Mouse (Mus musculus): Measurements from ENCODE around the gene Sbsn. TPM values are rescaled to one million over a fixed set of nuclear protein-coding genes. Genes with fewer than 3 reads are reported as not detected.
A peak's percentile ranks its signal among the peaks of the same experiment; 100 is the strongest.
"Not testable (repeated sequence)": the region's sequence is repeated elsewhere in the genome, so short reads cannot be mapped to it uniquely, and the experiment has no call there.

Gene Sbsn
- polyA plus RNA-seq, 1 experiment from 2014 or later: 1.0 TPM

DNA sequence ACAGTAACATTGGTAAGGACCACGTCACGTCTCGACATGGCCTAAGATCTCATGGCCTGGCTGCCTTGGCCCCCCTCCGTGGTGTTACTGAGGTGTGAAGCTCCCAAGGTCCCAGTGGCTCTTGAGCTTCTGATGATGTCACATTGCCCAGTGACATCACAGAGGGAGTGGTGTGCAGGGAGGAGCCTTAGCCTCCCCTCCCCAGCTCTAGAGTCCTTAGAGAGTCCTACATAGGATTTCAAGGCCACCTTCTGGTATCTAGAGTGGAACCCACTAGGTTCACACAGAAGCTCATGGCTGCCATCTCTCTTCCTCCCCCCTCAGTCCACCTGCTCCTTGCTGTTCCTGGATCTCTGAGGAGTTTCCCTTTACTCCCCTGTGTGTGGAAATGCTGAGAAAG lies 7.7 kb upstream of the Sbsn start, which contains the start of gene Gapdhs:
Gapdhs (minus strand) TSS at position 65 of the 400 bp plus-strand sequence.
- H3K36me3 ChIP-seq (replicated peaks; ENCODE audit: control insufficient read depth, insufficient read depth, low read depth, low read length); H3K9me3 ChIP-seq (replicated peaks; ENCODE audit: control insufficient read depth, low read length); ATAC-seq (replicated peaks; ENCODE audit: insufficient number of reproducible peaks, low FRiP score, low TSS enrichment, low read depth); DNase-seq (ENCODE audit: low spot score); H3K27me3 ChIP-seq (ENCODE audit: control insufficient read depth, insufficient read depth, low read length); H3K27ac ChIP-seq (replicated peaks; ENCODE audit: low read depth, low read length); H3K4me2 ChIP-seq (ENCODE audit: low read depth, low read length); H3K4me3 ChIP-seq (ENCODE audit: low read depth, low read length); H3K9ac ChIP-seq (replicated peaks; ENCODE audit: low read length); H3K4me1 ChIP-seq (ENCODE audit: control insufficient read depth, insufficient read depth, low read length): not testable (repeated sequence)
- WGBS: 80% methylated on average over 1 of the region's 4 CpGs

- Histone ChIP-seq H3K9me3 (replicated peaks; ENCODE audit: control insufficient read depth, low read length) (no peaks in the 10 kb centered on the region), H3K4me2 (ENCODE audit: low read depth, low read length) (no peak overlapping the region), H3K4me1 (ENCODE audit: control insufficient read depth, insufficient read depth, low read length) (no peaks in the 10 kb centered on the region), H3K27me3 (ENCODE audit: control insufficient read depth, insufficient read depth, low read length) (no peaks in the 10 kb centered on the region), H3K4me3 (ENCODE audit: low read depth, low read length) (no peak overlapping the region), H3K36me3 (replicated peaks; ENCODE audit: control insufficient read depth, insufficient read depth, low read depth, low read length) (no peaks in the 10 kb centered on the region), H3K27ac (replicated peaks; ENCODE audit: low read depth, low read length) (no peak overlapping the region), H3K9ac (replicated peaks; ENCODE audit: low read length) (no peak overlapping the region)
- DNase-seq (ENCODE audit: low spot score) (no peak), ATAC-seq (replicated peaks; ENCODE audit: insufficient number of reproducible peaks, low FRiP score, low TSS enrichment, low read depth) (no peak)
- WGBS: 63% methylated on average over 4 of the region's 4 CpGs
Measured at GRCm38 (mm10) chr7:30744022-30744598, 7.2 kb upstream of the Sbsn start.

- no peaks in the 10 kb centered on the region for H3K27me3 ChIP-seq (ENCODE audit: control insufficient read depth, insufficient read depth, low read length)
- ATAC-seq (replicated peaks; ENCODE audit: insufficient number of reproducible peaks, low FRiP score, low TSS enrichment, low read depth) (no peak), DNase-seq (ENCODE audit: low spot score) (no peak)
- H3K27ac ChIP-seq (replicated peaks; ENCODE audit: low read depth, low read length): no peak overlapping the region
- no peak overlapping the region for H3K9ac ChIP-seq (replicated peaks; ENCODE audit: low read length)
- H3K4me2 ChIP-seq (ENCODE audit: low read depth, low read length): no peak overlapping the region
- no peaks in the 10 kb centered on the region for H3K36me3 ChIP-seq (replicated peaks; ENCODE audit: control insufficient read depth, insufficient read depth, low read depth, low read length)
- no peak overlapping the region for H3K4me3 ChIP-seq (ENCODE audit: low read depth, low read length)
- no peaks in the 10 kb centered on the region for H3K4me1 ChIP-seq (ENCODE audit: control insufficient read depth, insufficient read depth, low read length)
- H3K9me3 ChIP-seq (replicated peaks; ENCODE audit: control insufficient read depth, low read length): no peaks in the 10 kb centered on the region
- 84% methylated on average over 7 of the region's 7 CpGs for WGBS
Measured at GRCm38 (mm10) chr7:30747525-30748204, 3.6 kb upstream of the Sbsn start.

DNA sequence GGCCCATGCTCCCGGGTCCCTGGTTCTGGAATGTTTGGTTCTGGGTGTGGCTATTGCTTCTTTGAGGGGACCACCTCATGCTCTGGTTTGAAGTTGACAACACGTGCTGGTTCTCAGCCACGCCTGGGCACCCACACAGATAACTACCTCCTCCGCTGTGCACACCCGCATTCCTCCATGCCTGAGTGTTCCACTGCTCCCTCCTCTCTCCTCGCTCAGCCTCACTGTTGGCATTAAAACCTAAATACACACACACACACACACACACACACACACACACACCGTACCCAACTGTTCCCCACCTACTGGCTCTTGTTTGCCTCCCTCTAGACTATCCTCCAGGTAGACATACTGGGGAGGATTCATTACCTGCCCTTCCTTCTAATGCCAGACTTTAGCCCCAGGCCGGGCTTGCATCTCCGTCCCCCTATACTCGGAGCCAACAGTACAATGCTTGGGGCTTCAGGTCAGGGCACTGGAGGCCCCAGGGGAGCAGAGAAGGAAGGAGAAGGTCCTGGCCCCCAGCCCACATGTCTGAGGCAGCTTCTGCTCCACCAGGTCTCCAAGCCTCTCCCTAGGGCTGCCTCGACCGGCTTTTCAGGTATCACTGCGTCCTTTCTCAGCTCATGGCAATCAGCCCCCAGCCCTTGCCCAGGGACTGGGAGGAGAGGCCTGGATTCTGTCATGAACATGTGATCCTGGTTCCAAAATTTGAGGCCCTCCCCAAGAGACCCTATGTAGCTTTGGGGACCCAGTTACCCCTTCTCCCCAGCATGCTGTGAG lies 1.3 kb upstream of the Sbsn start:
- H3K9me3 ChIP-seq (replicated peaks; ENCODE audit: control insufficient read depth, low read length): no peaks in the 10 kb centered on the region
- H3K4me3 ChIP-seq (ENCODE audit: low read depth, low read length): no peak overlapping the region
- ATAC-seq (replicated peaks; ENCODE audit: insufficient number of reproducible peaks, low FRiP score, low TSS enrichment, low read depth) (no peak), DNase-seq (ENCODE audit: low spot score) (no peak)
- H3K27me3 ChIP-seq (ENCODE audit: control insufficient read depth, insufficient read depth, low read length): no peaks in the 10 kb centered on the region
- no peak overlapping the region for H3K27ac ChIP-seq (replicated peaks; ENCODE audit: low read depth, low read length)
- no peak overlapping the region for H3K9ac ChIP-seq (replicated peaks; ENCODE audit: low read length)
- H3K4me2 ChIP-seq (ENCODE audit: low read depth, low read length): no peak overlapping the region
- H3K36me3 ChIP-seq (replicated peaks; ENCODE audit: control insufficient read depth, insufficient read depth, low read depth, low read length): no peaks in the 10 kb centered on the region
- no peaks in the 10 kb centered on the region for H3K4me1 ChIP-seq (ENCODE audit: control insufficient read depth, insufficient read depth, low read length)
- 87% methylated on average over 13 of the region's 13 CpGs for WGBS

GRCm38 (mm10) chr7:30757001-30757400 lies 5.7 kb downstream of the Sbsn start:
- Histone ChIP-seq H3K4me1 (ENCODE audit: control insufficient read depth, insufficient read depth, low read length) (no peaks in the 10 kb centered on the region), H3K9me3 (replicated peaks; ENCODE audit: control insufficient read depth, low read length) (no peaks in the 10 kb centered on the region), H3K36me3 (replicated peaks; ENCODE audit: control insufficient read depth, insufficient read depth, low read depth, low read length) (no peaks in the 10 kb centered on the region), H3K9ac (replicated peaks; ENCODE audit: low read length) (no peak overlapping the region), H3K27me3 (ENCODE audit: control insufficient read depth, insufficient read depth, low read length) (no peaks in the 10 kb centered on the region), H3K27ac (replicated peaks; ENCODE audit: low read depth, low read length) (no peak overlapping the region), H3K4me3 (ENCODE audit: low read depth, low read length) (no peak overlapping the region), H3K4me2 (ENCODE audit: low read depth, low read length) (no peak overlapping the region)
- WGBS: 65% methylated on average over 3 of the region's 3 CpGs
- ATAC-seq (replicated peaks; ENCODE audit: insufficient number of reproducible peaks, low FRiP score, low TSS enrichment, low read depth) (no peak), DNase-seq (ENCODE audit: low spot score) (no peak)

DNA sequence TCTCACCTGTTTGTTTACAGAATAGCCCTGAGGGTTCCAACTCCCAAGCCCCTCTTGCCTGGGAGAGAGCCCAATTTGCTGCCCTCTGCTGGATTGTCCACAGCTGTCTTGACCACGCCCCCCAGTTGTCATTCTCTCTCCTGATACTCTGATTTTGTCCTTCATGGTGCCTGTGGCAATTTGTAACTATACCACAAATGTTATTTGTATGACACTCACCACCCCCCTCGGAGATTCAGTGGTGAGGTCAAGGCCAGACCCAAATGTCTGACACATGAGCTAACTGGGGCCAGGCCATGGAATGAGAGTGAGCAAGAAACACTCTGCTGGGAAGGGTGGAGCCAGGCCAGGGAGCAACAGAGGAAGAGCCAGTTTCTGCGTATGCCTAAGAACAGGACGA lies 7.6 kb downstream of the Sbsn start:
- Histone ChIP-seq H3K27me3 (ENCODE audit: control insufficient read depth, insufficient read depth, low read length) (no peaks in the 10 kb centered on the region), H3K4me1 (ENCODE audit: control insufficient read depth, insufficient read depth, low read length) (no peaks in the 10 kb centered on the region), H3K9me3 (replicated peaks; ENCODE audit: control insufficient read depth, low read length) (no peaks in the 10 kb centered on the region), H3K36me3 (replicated peaks; ENCODE audit: control insufficient read depth, insufficient read depth, low read depth, low read length) (no peaks in the 10 kb centered on the region), H3K9ac (replicated peaks; ENCODE audit: low read length) (no peak overlapping the region), H3K4me2 (ENCODE audit: low read depth, low read length) (no peak overlapping the region), H3K4me3 (ENCODE audit: low read depth, low read length) (no peak overlapping the region), H3K27ac (replicated peaks; ENCODE audit: low read depth, low read length) (no peak overlapping the region)
- WGBS: 33% methylated on average over 4 of the region's 4 CpGs
- ATAC-seq (replicated peaks; ENCODE audit: insufficient number of reproducible peaks, low FRiP score, low TSS enrichment, low read depth): no peak
- DNase-seq (ENCODE audit: low spot score): peak; percentile 44

- WGBS: 78% methylated on average over 4 of the region's 4 CpGs
- H3K9ac ChIP-seq (replicated peaks; ENCODE audit: low read length): no peak overlapping the region
- no peak overlapping the region for H3K4me3 ChIP-seq (ENCODE audit: low read depth, low read length)
- H3K4me2 ChIP-seq (ENCODE audit: low read depth, low read length): no peak overlapping the region
- H3K27me3 ChIP-seq (ENCODE audit: control insufficient read depth, insufficient read depth, low read length): no peaks in the 10 kb centered on the region
- H3K9me3 ChIP-seq (replicated peaks; ENCODE audit: control insufficient read depth, low read length): no peaks in the 10 kb centered on the region
- H3K4me1 ChIP-seq (ENCODE audit: control insufficient read depth, insufficient read depth, low read length): no peaks in the 10 kb centered on the region
- ATAC-seq (replicated peaks; ENCODE audit: insufficient number of reproducible peaks, low FRiP score, low TSS enrichment, low read depth): no peak
- no peak for DNase-seq (ENCODE audit: low spot score)
- H3K27ac ChIP-seq (replicated peaks; ENCODE audit: low read depth, low read length): no peak overlapping the region
- no peaks in the 10 kb centered on the region for H3K36me3 ChIP-seq (replicated peaks; ENCODE audit: control insufficient read depth, insufficient read depth, low read depth, low read length)
Measured at GRCm38 (mm10) chr7:30761769-30762352, 10.6 kb downstream of the Sbsn start.

GRCm38 (mm10) chr7:30763456-30763855 lies 12.2 kb downstream of the Sbsn start, which contains the start of gene Dmkn:
Gene Dmkn (plus strand): TSS chr7:30763756.
- H3K4me2 ChIP-seq (ENCODE audit: low read depth, low read length): no peak within 1 kb of the TSS
- no peak within 1 kb of the TSS for H3K27ac ChIP-seq (replicated peaks; ENCODE audit: low read depth, low read length)
- no peaks in the 10 kb centered on the region for H3K27me3 ChIP-seq (ENCODE audit: control insufficient read depth, insufficient read depth, low read length)
- ATAC-seq (replicated peaks; ENCODE audit: insufficient number of reproducible peaks, low FRiP score, low TSS enrichment, low read depth) (no peak), DNase-seq (ENCODE audit: low spot score) (no peak)
- WGBS: 36% methylated on average over 5 of the region's 5 CpGs
- H3K9ac ChIP-seq (replicated peaks; ENCODE audit: low read length): no peak within 1 kb of the TSS
- H3K4me1 ChIP-seq (ENCODE audit: control insufficient read depth, insufficient read depth, low read length): no peaks in the 10 kb centered on the region
- H3K9me3 ChIP-seq (replicated peaks; ENCODE audit: control insufficient read depth, low read length): no peaks in the 10 kb centered on the region
- H3K36me3 ChIP-seq (replicated peaks; ENCODE audit: control insufficient read depth, insufficient read depth, low read depth, low read length): no peaks in the 10 kb centered on the region
- no peak within 1 kb of the TSS for H3K4me3 ChIP-seq (ENCODE audit: low read depth, low read length)

All from embryonic facial prominence, embryonic 11.5 days (tissue).